Mouse (Mus musculus): Measurements from ENCODE around the gene Prkn.

DNA sequence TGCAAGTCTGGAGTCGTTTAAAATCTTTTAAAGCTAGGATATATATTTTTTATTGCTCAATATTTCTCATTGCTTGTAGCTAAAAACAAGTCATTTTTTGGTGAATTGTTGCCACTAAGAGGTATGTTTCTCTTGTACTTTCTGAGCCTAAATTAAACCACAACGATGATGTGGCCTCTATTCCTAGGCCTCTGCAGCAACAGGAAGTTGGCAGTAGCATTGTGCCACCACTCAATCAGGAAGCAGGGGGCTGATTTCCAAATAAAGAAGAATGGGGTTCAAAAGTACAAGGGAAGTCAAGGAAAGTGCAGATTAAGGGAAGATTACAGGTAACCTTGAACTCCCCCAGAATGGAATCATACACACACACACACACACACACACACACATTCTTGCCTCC is 642.8 kb downstream of the Prkn start:
- no peak for TF ChIP-seq CTCF (IDR thresholded peaks at IDR 0.05; ENCODE audit: control insufficient read depth, insufficient read depth, insufficient read length)
- TF ChIP-seq MYOG (IDR thresholded peaks at IDR 0.05; ENCODE audit: control insufficient read depth, extremely low read depth, insufficient read length), result no peak
- TF ChIP-seq MYOD1 (IDR thresholded peaks at IDR 0.05; ENCODE audit: control insufficient read depth, insufficient read length, low read depth), result no peak
- TF ChIP-seq USF1 (IDR thresholded peaks at IDR 0.05; ENCODE audit: low read depth), result no peak
- no peak for TF ChIP-seq MAX (IDR thresholded peaks at IDR 0.05)
